Mouse (Mus musculus) ES-E14 (cell line): ENCODE results near the gene Ppp1r13b.

Experiments used
- CHD2 ChIP-seq: IDR thresholded peaks from 2 replicates; pipeline ENCODE4 v1.6.1; 2014; ENCODE audit warnings: mild to moderate bottlenecking, low read depth, low read length, inconsistent platforms
- HCFC1 ChIP-seq: IDR thresholded peaks from 2 replicates; pipeline ENCODE4 v1.6.1; 2012; ENCODE audit warnings: low read length, inconsistent platforms, borderline replicate concordance; ENCODE audit not compliant: insufficient read depth
- MAFK ChIP-seq: IDR thresholded peaks from 2 replicates; pipeline ENCODE4 v1.6.1; 2014; ENCODE audit warnings: mild to moderate bottlenecking, low read depth, low read length, inconsistent platforms; ENCODE audit not compliant: insufficient read depth
- ZC3H11A ChIP-seq: IDR thresholded peaks from 2 replicates; pipeline ENCODE4 v1.6.1; 2012; ENCODE audit warnings: low read depth, mild to moderate bottlenecking, inconsistent platforms, low read length, borderline replicate concordance
- ZNF384 ChIP-seq: IDR thresholded peaks from 2 replicates; pipeline ENCODE4 v1.6.1; 2012; ENCODE audit warnings: low read depth, low read length, inconsistent platforms

DNA sequence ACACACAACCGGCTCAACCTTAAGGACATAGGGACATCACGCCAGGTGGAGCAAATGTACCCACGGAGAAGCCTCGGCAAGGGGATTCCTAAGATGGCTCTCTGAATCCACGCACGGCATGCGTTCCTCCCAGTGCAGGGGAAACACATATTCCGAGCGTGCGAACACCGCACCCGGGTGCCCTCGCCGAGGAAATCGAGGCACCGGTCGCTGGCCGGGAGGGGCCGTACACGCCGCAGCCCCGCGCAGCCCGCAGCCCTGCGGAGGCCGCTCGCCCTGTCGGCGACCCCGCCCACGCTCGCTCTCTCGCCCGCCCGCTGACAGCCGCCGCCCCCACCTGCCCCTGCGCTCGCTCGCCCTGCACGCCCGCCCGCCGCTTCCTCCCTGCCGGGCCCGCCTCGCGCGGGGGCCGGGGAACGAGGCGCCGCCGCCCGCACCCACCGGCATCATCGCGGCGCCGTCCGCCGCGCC, 454 bp downstream of the Ppp1r13b start:
- TF ChIP-seq MAFK (no peak), ZNF384 (no peak), CHD2 (no peak), ZC3H11A (no peak), HCFC1 (no peak)
